Comparison of ENCODE assay signal across 7 mouse cellular contexts in genomic region chr11:84179954-84180598, GRCm38 (mm10). TPM values are rescaled to one million over a fixed set of nuclear protein-coding genes. Genes with fewer than 3 reads are reported as not detected.
DNase-seq lines count a peak whose midpoint lies in the region; ATAC-seq and TF ChIP-seq lines count a peak whose summit lies in the region.

No protein-coding gene starts in this region.

- peak; percentile 85 to 94 for DNase-seq in adrenal gland, adult (ENCODE audit: inconsistent age in 2 of 2, low spot score in 1 of 2)
- DNase-seq in embryo, embryonic 11 days: peak; percentile 85
- DNase-seq in kidney, adult 11 months: peak; percentile 76
- peak; percentile 86 for DNase-seq in limb, embryonic 10.5 days (ENCODE audit: low spot score)

- H3K9me3 ChIP-seq in limb, embryonic 10.5 days (replicated peaks): no peaks in the 10 kb centered on the region
- no peaks in the 10 kb centered on the region for H3K9me3 ChIP-seq in midbrain, embryonic 12.5 days

- TF ChIP-seq CTCF in small intestine, adult 2 months (IDR thresholded peaks at IDR 0.05; ENCODE audit: extremely low read depth, insufficient read length, insufficient replicate concordance, low read depth, low read length): peak; percentile 38; the same call in 1 of the 2 replicates

- H3K27ac ChIP-seq in limb, embryonic 10.5 days: peak overlapping the region; percentile 91
- peak overlapping the region; percentile 94 for H3K27ac ChIP-seq in midbrain, embryonic 12.5 days (replicated peaks)
- H3K27ac ChIP-seq in small intestine, adult 2 months (ENCODE audit: insufficient read depth, low read depth, low read length): peak overlapping the region; percentile 43

- H3K4me1 ChIP-seq in limb, embryonic 10.5 days: peaks cover 21% of the 10 kb centered on the region
- H3K4me1 ChIP-seq in midbrain, embryonic 12.5 days: peaks cover 20% of the 10 kb centered on the region
- no peaks in the 10 kb centered on the region for H3K4me1 ChIP-seq in small intestine, adult 2 months (ENCODE audit: control insufficient read depth, insufficient read depth, insufficient read length, low read length)

- peak overlapping the region; percentile 83 for H3K4me2 ChIP-seq in midbrain, embryonic 12.5 days (replicated peaks)

- H3K27me3 ChIP-seq in limb, embryonic 10.5 days (ENCODE audit: low read depth, poor library complexity, severe bottlenecking): no peaks in the 10 kb centered on the region
- H3K27me3 ChIP-seq in midbrain, embryonic 12.5 days: peaks cover 10% of the 10 kb centered on the region; the same call in 1 of the 2 replicates
- H3K27me3 ChIP-seq in small intestine, adult 2 months (ENCODE audit: control insufficient read depth, insufficient read depth, low read length): no peaks in the 10 kb centered on the region

- ATAC-seq in granulocyte monocyte progenitor cell, adult 5-6 weeks (replicated peaks; ENCODE audit: poor library complexity, severe bottlenecking): peak; percentile 47
- ATAC-seq in midbrain, embryonic 12.5 days (ENCODE audit: low FRiP score, low read depth): no peak; the same call in none of the 2 replicates

- peak overlapping the region; percentile 78 for H3K9ac ChIP-seq in midbrain, embryonic 12.5 days (replicated peaks)

- TF ChIP-seq POLR2A in small intestine, adult 2 months (IDR thresholded peaks at IDR 0.05; ENCODE audit: low read depth, low read length): no peak

- H3K36me3 ChIP-seq in limb, embryonic 10.5 days: peaks cover 6% of the 10 kb centered on the region; the same call in 1 of the 2 replicates
- H3K36me3 ChIP-seq in midbrain, embryonic 12.5 days: no peaks in the 10 kb centered on the region
- H3K36me3 ChIP-seq in small intestine, adult 2 months (ENCODE audit: control insufficient read depth, insufficient read depth, low read length): no peaks in the 10 kb centered on the region

- H3K4me3 ChIP-seq in limb, embryonic 10.5 days: peak overlapping the region; percentile 74
- H3K4me3 ChIP-seq in midbrain, embryonic 12.5 days: peak overlapping the region; percentile 75
- peak overlapping the region; percentile 96 for H3K4me3 ChIP-seq in small intestine, adult 2 months (ENCODE audit: low read depth, low read length)

- WGBS in limb, embryonic 10.5 days: under 1% methylated on average over 44 of the region's 44 CpGs
- WGBS in midbrain, embryonic 12.5 days: under 1% methylated on average over 44 of the region's 44 CpGs
- under 1% methylated on average over 44 of the region's 44 CpGs for WGBS in small intestine, adult 2 months

RNA-seq across cellular contexts. Expression of gene Gm11437, which starts 12.8 kb away (rescaled TPM):
- total RNA-seq in granulocyte monocyte progenitor cell, adult 5-6 weeks (2014; fragmentation: Nextera tagmentation): not detected in 2 replicates
- not detected in 2 replicates for total RNA-seq in granulocyte monocyte progenitor cell, adult 5-6 weeks (2017)
- not detected in 2 replicates for polyA plus RNA-seq in limb, embryonic 10.5 days (2016; fragmentation: Nextera tagmentation; extraction: Ambion mirVana)
- polyA plus RNA-seq in midbrain, embryonic 12.5 days (2016; fragmentation: Nextera tagmentation; extraction: Ambion mirVana): not detected in 2 replicates
- 1.9 and 10.0 TPM in 2 replicates for polyA plus RNA-seq in small intestine, adult 2 months (2012; rRNA removed)

RNA-seq across cellular contexts. Expression of gene Acaca, which starts 50.6 kb away (rescaled TPM):
- total RNA-seq in granulocyte monocyte progenitor cell, adult 5-6 weeks (2014; fragmentation: Nextera tagmentation): 28.9 and 40.2 TPM in 2 replicates
- 34.7 and 38.5 TPM in 2 replicates for total RNA-seq in granulocyte monocyte progenitor cell, adult 5-6 weeks (2017)
- 21.3 and 22.8 TPM in 2 replicates for polyA plus RNA-seq in limb, embryonic 10.5 days (2016; fragmentation: Nextera tagmentation; extraction: Ambion mirVana)
- polyA plus RNA-seq in midbrain, embryonic 12.5 days (2016; fragmentation: Nextera tagmentation; extraction: Ambion mirVana): 37.9 and 38.7 TPM in 2 replicates
- polyA plus RNA-seq in small intestine, adult 2 months (2012; rRNA removed): 1.7 and 4.0 TPM in 2 replicates

RNA-seq across cellular contexts. Expression of gene Tada2a, which starts 50.7 kb away (rescaled TPM):
- 27.1 and 29.0 TPM in 2 replicates for total RNA-seq in granulocyte monocyte progenitor cell, adult 5-6 weeks (2014; fragmentation: Nextera tagmentation)
- 20.0 and 22.2 TPM in 2 replicates for total RNA-seq in granulocyte monocyte progenitor cell, adult 5-6 weeks (2017)
- polyA plus RNA-seq in limb, embryonic 10.5 days (2016; fragmentation: Nextera tagmentation; extraction: Ambion mirVana): 39.5 and 43.9 TPM in 2 replicates
- 33.6 and 34.3 TPM in 2 replicates for polyA plus RNA-seq in midbrain, embryonic 12.5 days (2016; fragmentation: Nextera tagmentation; extraction: Ambion mirVana)
- polyA plus RNA-seq in small intestine, adult 2 months (2012; rRNA removed): 0.44 and 1.0 TPM in 2 replicates

Comparison
In these comparisons a context has a peak if more than half of its experiments do, and no peak if none do; other contexts are left out.
1. H3K27ac ChIP-seq: peak in every context shown above with its lines; median percentile 94 in midbrain, embryonic 12.5 days; 91 in limb, embryonic 10.5 days; 43 in small intestine, adult 2 months.
2. RNA of gene Tada2a, which starts 50.7 kb away (polyA plus RNA-seq): 39.5 to 43.9 TPM in limb, embryonic 10.5 days and 33.6 to 34.3 TPM in midbrain, embryonic 12.5 days; 0.44 to 1.0 TPM in small intestine, adult 2 months; every median in the first group is over 10 times any median in the second.
3. Peak in every context shown above with its lines, with median percentiles within 50 percentile points of each other: DNase-seq and H3K4me3 ChIP-seq.